Mouse (Mus musculus): ENCODE measurements around the gene Gnptab. TPM values are rescaled to one million over a fixed set of nuclear protein-coding genes. Genes with fewer than 3 reads are reported as not detected.
"Not testable (repeated sequence)": the region's sequence is repeated elsewhere in the genome, so short reads cannot be mapped to it uniquely, and the experiment has no call there.

Gnptab gene
- polyA plus RNA-seq, 1 experiment from 2014 or later: 9.6 TPM

DNA sequence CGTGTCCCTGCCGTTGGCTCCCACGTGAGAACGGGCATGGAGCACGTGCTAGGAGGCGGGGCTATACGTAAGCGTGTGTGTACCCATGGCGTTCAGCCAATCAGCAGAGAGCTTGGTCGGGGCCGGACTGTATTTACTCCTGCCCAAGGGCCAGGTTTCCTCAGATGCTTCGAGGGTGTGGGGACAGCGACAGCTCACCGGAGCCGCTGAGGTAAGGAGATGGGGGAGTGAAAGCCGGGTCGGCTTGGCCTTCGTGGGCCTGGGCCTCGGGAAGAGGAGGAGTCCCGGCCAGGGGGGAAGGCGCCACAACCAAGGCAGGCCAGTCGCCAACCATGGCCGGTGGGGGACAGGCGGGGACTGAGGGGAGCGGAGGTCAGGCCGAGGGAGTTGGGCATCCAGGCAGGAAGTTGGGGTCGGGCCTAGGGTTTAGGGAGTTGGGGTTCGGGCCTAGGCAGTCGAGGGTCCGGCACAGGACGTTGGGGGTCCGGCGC is 80.6 kb downstream of the Gnptab start, which contains the start of gene Sycp3:
TSS of gene Sycp3 (plus strand) at position 68 of the 491 bp plus-strand sequence.
- no peak within 1 kb of the TSS for H3K4me3 ChIP-seq (ENCODE audit: low read length)
- 71% methylated on average over 33 of the region's 33 CpGs for WGBS

DNA sequence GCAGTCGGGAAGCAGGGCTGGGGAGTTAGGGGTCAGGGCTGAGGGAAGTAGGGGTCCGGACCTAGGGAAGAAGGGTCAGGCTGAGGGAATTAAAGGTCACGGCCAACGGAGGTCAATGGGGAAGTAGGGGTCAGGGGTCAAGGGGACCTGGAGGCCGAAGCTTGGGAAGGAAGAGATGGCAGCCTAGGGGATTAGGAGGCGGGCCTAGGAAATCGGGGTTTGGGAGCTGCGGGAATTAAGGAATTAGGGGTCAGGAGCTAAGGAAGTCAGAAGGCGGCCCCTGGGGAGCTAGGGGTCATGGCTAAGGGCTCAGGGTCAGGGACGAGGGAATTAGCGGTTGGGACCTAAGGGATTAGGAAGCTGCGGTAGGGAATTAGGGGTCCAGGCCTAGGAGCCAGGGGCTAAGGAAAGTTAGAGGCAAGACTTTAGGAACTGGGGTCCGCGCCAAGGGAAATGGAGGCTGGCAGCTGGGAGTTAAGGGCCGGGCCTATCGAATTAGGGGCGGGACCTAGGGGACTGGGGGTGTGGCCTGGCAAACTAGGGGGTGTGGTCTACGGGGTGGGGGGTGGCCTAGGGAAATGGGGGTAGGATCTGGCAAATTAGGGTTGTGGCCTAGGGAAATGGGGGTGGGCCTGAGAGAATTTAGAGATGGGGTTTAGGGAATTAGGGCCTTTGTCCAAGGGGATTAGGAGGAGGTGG is 81.3 kb downstream of the Gnptab start:
- WGBS: 69% methylated on average over 18 of the region's 18 CpGs
- Histone ChIP-seq H3K4me2 (ENCODE audit: low read depth, low read length) (no peak overlapping the region), H3K4me1 (ENCODE audit: control insufficient read depth, insufficient read depth, low read length) (no peaks in the 10 kb centered on the region), H3K9me3 (replicated peaks; ENCODE audit: control insufficient read depth, low read length) (no peaks in the 10 kb centered on the region), H3K27me3 (ENCODE audit: control insufficient read depth, insufficient read depth, low read length) (no peaks in the 10 kb centered on the region), H3K4me3 (ENCODE audit: low read length) (no peak overlapping the region), H3K9ac (ENCODE audit: low read length) (no peak overlapping the region), H3K27ac (ENCODE audit: low read length) (no peak overlapping the region), H3K36me3 (ENCODE audit: control insufficient read depth, insufficient read depth) (no peaks in the 10 kb centered on the region)
- ATAC-seq (replicated peaks; ENCODE audit: extremely low read depth, insufficient read depth, low FRiP score): no peak

More for the DNA sequence above, 80.6 kb downstream of the Gnptab start, which contains the start of gene Sycp3:
- H3K9me3 ChIP-seq (replicated peaks; ENCODE audit: control insufficient read depth, low read length): no peaks in the 10 kb centered on the region
- no peak within 1 kb of the TSS for H3K9ac ChIP-seq (ENCODE audit: low read length)
- H3K4me2 ChIP-seq (ENCODE audit: low read depth, low read length): no peak within 1 kb of the TSS
- H3K36me3 ChIP-seq (ENCODE audit: control insufficient read depth, insufficient read depth): no peaks in the 10 kb centered on the region
- no peak within 1 kb of the TSS for H3K27ac ChIP-seq (ENCODE audit: low read length)
- no peaks in the 10 kb centered on the region for H3K27me3 ChIP-seq (ENCODE audit: control insufficient read depth, insufficient read depth, low read length)
- no peaks in the 10 kb centered on the region for H3K4me1 ChIP-seq (ENCODE audit: control insufficient read depth, insufficient read depth, low read length)
- no peak for ATAC-seq (replicated peaks; ENCODE audit: extremely low read depth, insufficient read depth, low FRiP score)

DNA sequence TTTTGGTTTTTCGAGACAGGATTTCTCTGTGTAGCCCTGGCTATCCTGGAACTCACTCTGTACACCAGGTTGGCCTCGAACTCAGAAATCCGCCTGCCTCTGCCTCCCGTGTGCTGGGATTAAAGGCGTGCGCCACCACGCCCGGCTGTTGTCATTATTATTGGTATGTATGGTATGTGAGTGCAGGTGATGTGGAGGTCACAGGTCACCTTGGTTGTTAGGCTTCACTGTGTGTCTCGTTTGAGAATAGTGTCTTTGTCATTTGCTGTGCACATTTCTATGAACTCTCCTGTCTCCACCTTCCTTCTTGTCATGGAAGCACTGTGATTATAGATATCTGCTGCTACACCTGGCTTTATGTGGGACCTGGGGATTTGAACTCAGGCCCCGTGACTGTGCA is 103.9 kb downstream of the Gnptab start:
- H3K9ac ChIP-seq (ENCODE audit: low read length); H3K4me2 ChIP-seq (ENCODE audit: low read depth, low read length); H3K27ac ChIP-seq (ENCODE audit: low read length); H3K4me3 ChIP-seq (ENCODE audit: low read length); H3K27me3 ChIP-seq (ENCODE audit: control insufficient read depth, insufficient read depth, low read length); H3K9me3 ChIP-seq (replicated peaks; ENCODE audit: control insufficient read depth, low read length); H3K36me3 ChIP-seq (ENCODE audit: control insufficient read depth, insufficient read depth); ATAC-seq (replicated peaks; ENCODE audit: extremely low read depth, insufficient read depth, low FRiP score); H3K4me1 ChIP-seq (ENCODE audit: control insufficient read depth, insufficient read depth, low read length): not testable (repeated sequence)
- WGBS: 88% methylated on average over 10 of the region's 10 CpGs

DNA sequence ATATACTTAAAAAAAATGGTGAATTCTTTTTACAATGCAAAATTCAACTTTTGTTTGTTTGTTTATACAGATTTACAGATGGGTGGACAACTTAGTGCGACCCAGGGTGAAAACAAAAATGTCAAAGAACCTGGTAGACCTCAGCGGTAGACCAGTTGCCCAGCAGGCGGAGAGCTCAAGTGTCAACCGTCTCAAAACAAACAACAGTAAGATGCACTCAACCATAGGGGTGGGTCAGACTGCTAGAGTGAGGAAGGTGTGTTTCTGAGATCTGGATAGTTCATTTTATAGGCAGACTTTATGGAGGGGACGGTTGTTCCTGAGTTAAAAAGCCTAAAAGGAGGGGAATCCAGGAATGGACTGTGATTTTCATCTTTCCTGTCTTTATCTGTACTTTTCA is 109.7 kb downstream of the Gnptab start:
- WGBS: 89% methylated on average over 5 of the region's 5 CpGs
- no peak for ATAC-seq (replicated peaks; ENCODE audit: extremely low read depth, insufficient read depth, low FRiP score)

DNA sequence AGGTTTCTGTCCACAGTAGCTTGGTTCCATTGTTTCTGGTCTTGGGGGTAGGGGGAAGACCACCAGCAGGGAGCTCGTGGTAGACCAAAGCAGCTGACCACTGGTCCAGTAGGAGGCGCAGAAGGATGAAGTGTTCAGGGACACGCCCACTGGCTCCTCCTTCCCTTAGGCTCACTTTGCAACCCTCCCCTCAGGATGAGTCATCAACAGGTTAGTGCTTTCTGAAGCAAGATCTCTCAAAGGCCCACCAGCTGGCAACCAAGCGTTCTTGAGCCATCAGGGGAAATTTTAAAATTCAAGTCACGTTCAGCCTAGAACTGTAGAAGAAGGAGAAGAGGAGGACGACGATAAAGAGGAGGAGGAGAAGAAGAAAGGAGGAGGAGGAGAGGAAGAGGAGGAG is 112.7 kb downstream of the Gnptab start:
- no peaks in the 10 kb centered on the region for H3K27me3 ChIP-seq (ENCODE audit: control insufficient read depth, insufficient read depth, low read length)
- H3K36me3 ChIP-seq (ENCODE audit: control insufficient read depth, insufficient read depth): no peaks in the 10 kb centered on the region
- H3K9ac ChIP-seq (ENCODE audit: low read length): no peak overlapping the region
- no peak for ATAC-seq (replicated peaks; ENCODE audit: extremely low read depth, insufficient read depth, low FRiP score)
- no peak overlapping the region for H3K4me3 ChIP-seq (ENCODE audit: low read length)
- H3K4me2 ChIP-seq (ENCODE audit: low read depth, low read length): no peak overlapping the region
- no peaks in the 10 kb centered on the region for H3K4me1 ChIP-seq (ENCODE audit: control insufficient read depth, insufficient read depth, low read length)
- H3K27ac ChIP-seq (ENCODE audit: low read length): no peak overlapping the region
- 62% methylated on average over 7 of the region's 7 CpGs for WGBS
- H3K9me3 ChIP-seq (replicated peaks; ENCODE audit: control insufficient read depth, low read length): no peaks in the 10 kb centered on the region

More for the DNA sequence above, 109.7 kb downstream of the Gnptab start:
- peaks cover 2% of the 10 kb centered on the region; the same call in 1 of the 2 replicates for H3K36me3 ChIP-seq (ENCODE audit: control insufficient read depth, insufficient read depth)
- H3K9ac ChIP-seq (ENCODE audit: low read length): no peak overlapping the region
- H3K4me1 ChIP-seq (ENCODE audit: control insufficient read depth, insufficient read depth, low read length): no peaks in the 10 kb centered on the region
- H3K4me3 ChIP-seq (ENCODE audit: low read length): no peak overlapping the region
- no peaks in the 10 kb centered on the region for H3K27me3 ChIP-seq (ENCODE audit: control insufficient read depth, insufficient read depth, low read length)
- no peak overlapping the region for H3K27ac ChIP-seq (ENCODE audit: low read length)
- no peaks in the 10 kb centered on the region for H3K9me3 ChIP-seq (replicated peaks; ENCODE audit: control insufficient read depth, low read length)
- no peak overlapping the region for H3K4me2 ChIP-seq (ENCODE audit: low read depth, low read length)

DNA sequence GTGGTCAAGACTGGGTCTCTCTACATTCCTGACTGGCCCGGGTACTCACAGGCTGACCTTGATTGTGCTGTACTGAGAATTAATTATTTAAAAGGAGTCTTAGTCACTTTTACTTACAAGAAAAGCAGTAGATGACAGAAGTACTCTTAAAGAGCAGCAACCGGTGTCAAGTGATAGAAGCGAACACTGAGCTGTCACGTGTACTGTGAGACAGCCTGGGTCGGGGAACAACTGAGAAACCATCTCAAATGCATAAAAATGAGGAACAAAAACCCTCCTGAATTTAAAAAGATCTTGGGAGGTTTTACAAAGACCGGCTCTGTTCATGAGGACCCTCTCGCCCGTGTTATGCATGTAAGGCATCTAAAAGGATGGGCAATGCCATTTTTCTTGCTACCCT is 113.7 kb downstream of the Gnptab start:
- no peak for ATAC-seq (replicated peaks; ENCODE audit: extremely low read depth, insufficient read depth, low FRiP score)

DNA sequence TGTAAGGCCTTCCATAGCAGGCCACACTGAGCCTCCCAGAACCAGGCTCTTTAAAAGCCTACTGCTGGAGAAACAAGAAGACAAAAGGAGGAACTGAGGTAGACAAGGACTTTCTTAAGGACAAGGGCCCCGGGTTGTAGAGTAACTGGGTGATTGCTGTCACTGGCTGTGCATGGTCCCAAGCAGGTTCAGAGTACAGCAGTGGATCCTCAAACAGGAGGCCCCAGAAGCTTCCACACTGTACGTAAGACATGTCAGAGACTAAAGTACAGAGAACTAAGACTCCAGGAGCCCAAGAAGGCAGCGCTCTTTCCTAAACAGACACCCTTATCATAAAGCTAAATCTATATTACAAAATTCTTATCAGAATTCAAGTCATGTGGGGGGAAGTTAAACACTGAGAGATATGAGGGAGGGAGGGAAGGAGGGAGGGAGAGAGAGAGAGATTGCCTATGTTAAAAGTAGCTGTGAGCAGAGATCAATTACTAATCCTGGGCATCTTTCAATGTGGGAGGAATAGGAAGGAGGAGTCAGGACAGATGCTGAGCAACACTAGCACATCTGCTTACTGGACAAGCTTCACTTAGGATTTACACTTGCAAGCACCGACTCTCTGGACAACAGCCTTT is 116.1 kb downstream of the Gnptab start:
- Histone ChIP-seq H3K27ac (ENCODE audit: low read length) (no peak overlapping the region), H3K9me3 (replicated peaks; ENCODE audit: control insufficient read depth, low read length) (no peaks in the 10 kb centered on the region), H3K4me2 (ENCODE audit: low read depth, low read length) (no peak overlapping the region), H3K27me3 (ENCODE audit: control insufficient read depth, insufficient read depth, low read length) (no peaks in the 10 kb centered on the region), H3K9ac (ENCODE audit: low read length) (no peak overlapping the region), H3K36me3 (ENCODE audit: control insufficient read depth, insufficient read depth) (no peaks in the 10 kb centered on the region), H3K4me3 (ENCODE audit: low read length) (no peak overlapping the region), H3K4me1 (ENCODE audit: control insufficient read depth, insufficient read depth, low read length) (no peaks in the 10 kb centered on the region)
- no peak for ATAC-seq (replicated peaks; ENCODE audit: extremely low read depth, insufficient read depth, low FRiP score)
- 76% methylated on average over 4 of the region's 4 CpGs for WGBS

More for the DNA sequence above, 113.7 kb downstream of the Gnptab start:
- H3K4me2 ChIP-seq (ENCODE audit: low read depth, low read length): no peak overlapping the region
- no peaks in the 10 kb centered on the region for H3K4me1 ChIP-seq (ENCODE audit: control insufficient read depth, insufficient read depth, low read length)
- no peaks in the 10 kb centered on the region for H3K27me3 ChIP-seq (ENCODE audit: control insufficient read depth, insufficient read depth, low read length)
- no peak overlapping the region for H3K4me3 ChIP-seq (ENCODE audit: low read length)
- no peak overlapping the region for H3K27ac ChIP-seq (ENCODE audit: low read length)
- no peaks in the 10 kb centered on the region for H3K9me3 ChIP-seq (replicated peaks; ENCODE audit: control insufficient read depth, low read length)
- 78% methylated on average over 8 of the region's 8 CpGs for WGBS
- H3K36me3 ChIP-seq (ENCODE audit: control insufficient read depth, insufficient read depth): no peaks in the 10 kb centered on the region
- no peak overlapping the region for H3K9ac ChIP-seq (ENCODE audit: low read length)

Other genes with a start within 250 kb of the Gnptab start
- 9.4 and 12.0 TPM in 2 replicates for gene Parpbp, start 232.2 kb upstream of the Gnptab start, polyA plus RNA-seq (2015; fragmentation: Nextera tagmentation; extraction: Ambion mirVana)
- gene Nup37, start 232.1 kb upstream of the Gnptab start, polyA plus RNA-seq (2015; fragmentation: Nextera tagmentation; extraction: Ambion mirVana): 33.5 and 37.0 TPM in 2 replicates
- gene Washc3, start 178.0 kb upstream of the Gnptab start, polyA plus RNA-seq (2015; fragmentation: Nextera tagmentation; extraction: Ambion mirVana): 45.9 and 47.5 TPM in 2 replicates
- gene Dram1, start 52 bp upstream of the Gnptab start, polyA plus RNA-seq (2015; fragmentation: Nextera tagmentation; extraction: Ambion mirVana): 3.3 and 11.8 TPM in 2 replicates
- gene Sycp3, start 80.4 kb downstream of the Gnptab start, polyA plus RNA-seq (2015; fragmentation: Nextera tagmentation; extraction: Ambion mirVana): 0.22 TPM in 1 of 2 replicates, not detected in the other
- gene Chpt1, start 124.9 kb downstream of the Gnptab start, polyA plus RNA-seq (2015; fragmentation: Nextera tagmentation; extraction: Ambion mirVana): 20.0 and 28.2 TPM in 2 replicates
- 3.9 and 9.6 TPM in 2 replicates for gene Mybpc1, start 226.0 kb downstream of the Gnptab start, polyA plus RNA-seq (2015; fragmentation: Nextera tagmentation; extraction: Ambion mirVana)

Data from heart, embryonic 16.5 days (tissue).